Mouse (Mus musculus) adrenal gland, postnatal 14 days (tissue): ENCODE data around the gene Pld1. TPM values are rescaled to one million over a fixed set of nuclear protein-coding genes. Genes with fewer than 3 reads are reported as not detected.
"Not testable (repeated sequence)": the region's sequence is repeated elsewhere in the genome, so short reads cannot be mapped to it uniquely, and the experiment has no call there.

Experiments used
- DNase-seq: peaks from one replicate; pipeline ENCODE4 v3.0.0; 2021; ENCODE audit warnings: mixed read lengths
- total RNA-seq: library from RNA; stranded (reverse); gene quantifications from 2 replicates; pipeline ENCODE4 v1.2.3, GENCODE M21; 2021

The Pld1 gene
- total RNA-seq, 1 experiment from 2014 or later: 9.6 TPM

DNA sequence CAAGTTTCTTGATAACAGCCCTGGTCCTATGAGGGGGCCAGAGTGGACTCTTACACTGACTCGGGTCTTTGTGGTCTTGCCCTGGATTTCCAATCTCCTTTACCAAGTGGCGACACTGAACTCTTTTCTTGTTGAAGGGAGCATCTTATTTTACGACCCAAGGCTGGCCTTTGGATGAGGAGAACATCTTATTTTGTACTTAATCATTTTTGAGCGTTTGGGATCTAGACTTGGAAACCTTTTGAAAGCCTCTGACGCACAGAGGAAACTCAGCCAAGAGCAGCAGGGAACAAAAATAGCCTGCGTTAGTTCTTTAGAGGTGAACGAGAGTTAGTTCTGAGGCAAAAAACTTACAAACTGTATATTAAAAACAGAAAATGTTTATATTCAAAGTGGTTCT is 4.5 kb downstream of the Pld1 start:
- no peak for DNase-seq

DNA sequence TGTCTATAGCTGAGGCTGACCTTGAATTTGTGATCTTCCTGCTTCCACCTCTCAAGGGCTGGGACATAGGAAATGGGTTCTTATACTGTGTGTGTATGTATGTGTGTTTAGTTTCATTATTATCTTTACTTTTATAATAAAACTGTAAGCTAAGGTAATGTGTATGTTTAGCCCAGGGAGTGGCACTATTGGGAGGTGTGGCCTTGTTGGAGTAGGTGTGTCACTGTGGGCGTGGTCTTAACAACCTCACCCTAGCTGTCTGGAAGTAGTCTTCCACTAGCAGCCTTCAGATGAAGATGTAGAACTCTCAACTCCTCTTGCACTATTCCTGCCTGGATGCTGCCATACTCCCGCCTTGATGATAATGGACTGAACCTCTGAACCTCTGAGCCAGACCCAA is 6.9 kb downstream of the Pld1 start:
- not testable (repeated sequence) for DNase-seq

DNA sequence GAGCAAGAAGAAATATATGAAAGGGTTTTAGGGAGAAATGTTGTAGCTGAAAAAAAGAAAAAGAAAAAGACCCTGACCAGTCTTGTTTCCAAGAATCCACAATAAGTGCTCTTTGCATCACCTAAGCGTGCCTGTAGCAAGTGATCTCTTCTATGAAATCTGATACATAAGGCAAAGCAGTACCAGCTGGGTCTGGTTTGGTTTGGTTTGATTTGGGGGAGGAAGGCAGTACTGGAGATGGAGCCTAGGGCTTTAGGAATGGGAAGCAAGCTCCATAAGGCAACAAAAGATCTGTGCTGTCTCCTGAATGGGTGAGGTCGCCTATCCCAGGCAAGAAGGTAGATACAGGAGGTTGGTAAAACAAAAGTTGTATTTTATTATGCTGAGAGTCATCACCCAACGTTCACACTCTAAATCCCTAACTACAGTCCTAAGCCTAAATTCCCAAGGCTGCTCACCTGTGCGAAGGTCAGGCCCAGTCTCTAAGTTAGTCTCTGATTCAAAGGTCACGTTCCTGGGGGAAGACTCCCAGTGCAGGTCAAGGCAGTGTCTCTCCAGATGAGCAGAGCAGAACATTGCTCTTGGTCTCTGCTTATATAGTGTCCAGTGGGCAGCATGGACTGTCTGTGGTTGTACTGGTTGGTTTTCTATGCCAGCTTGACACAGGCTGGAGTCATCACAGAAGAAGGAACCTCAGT is 10.8 kb downstream of the Pld1 start:
- no peak for DNase-seq

DNA sequence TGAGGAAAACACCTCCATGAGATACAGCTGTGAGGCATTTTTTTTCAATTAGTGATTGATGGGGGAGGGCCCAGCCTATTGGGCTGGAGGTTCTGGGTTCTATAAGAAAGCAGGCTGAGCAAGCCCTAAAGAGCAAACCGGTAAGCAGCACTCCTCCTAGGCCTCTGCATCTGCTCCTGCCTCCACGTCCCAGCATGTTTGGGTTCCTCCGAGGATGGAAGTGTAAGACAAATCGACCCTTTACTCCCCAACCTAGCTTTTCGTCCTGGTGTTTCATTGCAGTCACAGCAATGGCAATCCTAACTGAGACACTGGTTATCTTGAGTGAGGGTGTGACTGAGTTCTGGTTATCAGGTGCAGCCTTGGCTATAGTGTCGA is 11.4 kb downstream of the Pld1 start:
- no peak for DNase-seq

DNA sequence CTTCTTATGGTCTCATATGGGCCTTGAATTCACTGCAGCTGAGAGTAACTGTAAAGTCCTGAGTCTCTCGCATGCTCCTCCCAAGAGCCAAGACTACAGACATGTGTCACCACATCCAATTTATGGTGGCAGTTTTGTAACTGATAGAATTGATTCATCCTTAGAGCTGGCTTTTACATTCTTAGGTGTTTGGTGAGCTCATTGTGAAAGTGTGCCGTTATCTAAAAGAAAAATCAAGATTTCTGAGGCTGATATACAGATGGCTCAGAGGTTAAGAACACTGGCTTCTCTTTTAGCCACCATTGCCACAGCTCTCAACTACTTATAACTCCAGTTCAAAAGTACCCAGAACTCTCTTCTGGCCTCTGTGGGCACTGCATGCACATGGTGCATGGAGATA is 12.2 kb downstream of the Pld1 start:
- DNase-seq: no peak

DNA sequence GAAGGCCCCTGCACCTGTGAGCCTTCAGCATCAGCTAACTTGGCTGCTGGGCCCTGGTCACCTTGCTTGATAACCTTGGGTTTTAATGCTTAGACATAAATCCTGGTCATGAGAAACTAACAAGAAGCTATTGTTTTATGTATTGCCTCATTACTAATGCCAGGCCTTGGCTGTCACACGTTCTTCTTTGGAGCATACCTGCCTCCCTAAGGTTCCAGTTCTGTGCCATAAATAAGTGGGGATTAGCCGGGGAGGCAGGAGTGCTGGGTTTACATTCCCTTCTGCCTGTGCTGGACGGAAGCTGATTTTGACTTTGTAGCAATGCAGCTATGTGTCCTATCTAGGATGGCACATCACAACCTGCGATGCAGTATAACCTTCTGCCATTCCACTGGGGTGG is 13.2 kb downstream of the Pld1 start:
- DNase-seq: no peak

DNA sequence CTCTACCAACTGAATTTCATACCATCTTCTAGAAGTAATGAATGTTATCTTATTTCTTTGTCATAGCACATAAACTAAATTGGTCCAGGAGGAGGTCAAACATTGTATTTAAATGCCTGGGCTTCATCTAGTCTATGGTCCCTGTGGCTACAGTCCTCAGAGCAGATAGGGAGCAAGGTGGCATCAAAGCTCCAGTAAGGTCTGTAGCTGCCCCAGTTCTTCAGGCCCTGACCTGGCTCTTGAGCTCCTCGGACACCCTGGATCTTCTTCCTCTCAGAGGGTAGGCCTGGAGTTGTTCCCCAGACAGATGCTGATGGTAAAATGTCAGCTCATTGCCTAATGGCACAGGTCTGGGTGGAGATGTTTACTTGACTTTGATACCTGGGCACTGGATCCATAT is 17.5 kb downstream of the Pld1 start:
- no peak for DNase-seq

DNA sequence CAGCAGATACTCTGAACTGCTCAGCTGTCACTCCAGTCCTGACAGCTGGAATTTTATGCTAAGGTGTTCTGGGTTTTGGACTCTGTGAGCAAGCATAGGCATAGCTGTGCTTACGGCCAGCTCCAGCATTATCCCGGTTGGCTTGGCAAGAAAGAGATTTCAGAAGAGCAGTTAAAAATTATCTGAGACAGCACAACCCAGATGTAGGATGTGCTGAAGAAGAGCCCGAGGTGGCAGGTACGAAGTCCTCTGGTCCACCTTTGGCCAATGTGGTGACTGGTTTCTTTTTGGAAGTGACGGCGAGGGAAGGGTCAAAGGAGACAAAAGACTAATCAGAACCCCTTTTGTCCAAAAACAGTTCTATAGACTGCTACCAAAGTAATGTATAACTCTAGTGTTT is 20.7 kb downstream of the Pld1 start:
- no peak for DNase-seq

DNA sequence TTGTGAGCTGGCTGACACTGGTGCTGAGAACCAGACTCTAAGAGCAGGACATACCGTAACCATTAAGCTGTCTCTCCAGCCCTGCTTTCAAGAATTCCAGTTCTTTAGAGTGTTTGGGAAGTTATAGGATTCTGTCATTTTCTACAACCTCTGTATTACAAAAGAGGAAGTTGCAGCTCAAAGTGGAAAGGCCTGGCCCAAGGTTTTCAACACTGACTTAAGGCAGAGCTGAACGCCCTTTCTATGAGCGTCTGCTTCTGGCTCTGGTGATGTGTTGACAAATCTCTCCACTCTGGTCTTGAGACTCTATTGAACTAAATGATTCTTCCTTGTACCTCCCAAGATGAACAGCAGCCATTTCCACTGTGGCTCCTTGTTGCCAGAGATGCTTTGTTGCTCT is 22.7 kb downstream of the Pld1 start:
- no peak for DNase-seq

DNA sequence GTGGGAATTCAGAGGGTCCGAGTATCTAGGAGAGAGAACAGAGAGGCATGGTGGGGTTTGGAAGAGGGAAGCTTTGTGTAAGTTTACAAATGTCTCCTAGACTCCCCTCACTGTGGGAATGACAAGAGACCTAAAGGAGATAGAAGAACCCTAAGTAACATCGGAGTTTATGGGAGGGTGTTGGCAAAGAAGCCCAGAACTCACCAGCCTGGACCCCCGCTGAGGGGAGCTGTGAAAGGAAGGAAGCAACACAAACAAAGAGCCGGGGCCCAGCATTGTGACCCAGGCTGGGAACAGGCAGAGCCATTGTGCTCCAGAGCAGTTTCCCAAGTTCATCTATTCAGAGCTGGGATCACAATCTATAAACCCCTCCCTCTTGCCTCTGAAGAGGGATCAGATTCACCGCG is 25.3 kb downstream of the Pld1 start:
- DNase-seq: no peak

DNA sequence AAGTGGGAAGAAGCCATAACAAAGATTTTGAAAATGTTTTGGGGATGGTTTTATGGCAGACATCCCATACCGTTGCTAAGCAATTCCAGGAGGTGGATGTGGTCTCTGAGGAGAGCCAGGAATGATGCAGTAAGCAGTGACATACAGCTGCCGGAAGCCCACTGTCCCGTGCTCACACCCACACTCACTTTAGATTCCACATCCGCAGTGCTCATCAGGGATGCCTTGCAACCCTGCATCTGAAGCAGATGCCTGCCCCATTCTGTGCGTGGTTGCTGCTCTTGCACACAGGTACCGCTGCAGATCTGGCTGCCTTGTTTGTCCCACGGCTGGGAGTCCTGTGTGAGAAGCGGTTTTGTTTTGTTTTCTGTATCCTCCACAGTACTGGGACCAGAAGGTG is 30.2 kb downstream of the Pld1 start:
- no peak for DNase-seq

DNA sequence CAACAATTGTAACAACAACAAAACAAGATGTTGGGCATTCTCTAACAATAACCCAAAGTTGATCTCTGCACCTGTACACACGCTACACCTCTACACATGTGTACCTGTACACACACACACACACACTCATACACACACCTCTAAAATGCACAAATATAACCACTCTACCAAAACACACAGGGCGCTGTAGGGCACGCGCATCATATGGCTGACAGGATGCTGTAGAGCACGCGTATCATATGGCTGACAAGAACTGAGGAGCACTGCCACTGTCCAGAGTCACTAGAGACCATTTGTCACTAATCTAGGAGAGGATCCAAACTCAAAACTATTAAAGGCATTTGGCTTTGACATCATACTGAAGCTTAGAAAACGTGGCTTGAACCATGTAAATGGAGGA is 35.4 kb downstream of the Pld1 start:
- DNase-seq: no peak

DNA sequence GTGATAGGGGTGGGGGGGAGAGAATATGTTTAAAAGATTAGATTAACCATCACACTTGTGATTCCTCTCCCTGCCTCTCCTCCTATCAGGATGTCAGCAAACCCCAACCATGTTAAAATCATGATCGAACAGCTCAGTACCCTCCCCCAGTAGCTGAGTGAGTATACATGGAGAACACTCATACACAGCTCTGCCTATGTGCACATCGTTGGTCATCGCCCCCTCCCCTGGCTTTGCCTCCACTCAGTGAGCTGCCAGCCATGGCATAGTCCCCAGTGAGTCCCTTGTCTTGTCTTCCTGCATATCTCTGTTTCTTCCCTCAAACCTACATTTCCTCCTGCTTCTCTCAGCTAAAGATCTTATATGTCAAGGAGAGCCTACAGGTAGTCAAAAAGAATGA is 36.5 kb downstream of the Pld1 start:
- DNase-seq: no peak

DNA sequence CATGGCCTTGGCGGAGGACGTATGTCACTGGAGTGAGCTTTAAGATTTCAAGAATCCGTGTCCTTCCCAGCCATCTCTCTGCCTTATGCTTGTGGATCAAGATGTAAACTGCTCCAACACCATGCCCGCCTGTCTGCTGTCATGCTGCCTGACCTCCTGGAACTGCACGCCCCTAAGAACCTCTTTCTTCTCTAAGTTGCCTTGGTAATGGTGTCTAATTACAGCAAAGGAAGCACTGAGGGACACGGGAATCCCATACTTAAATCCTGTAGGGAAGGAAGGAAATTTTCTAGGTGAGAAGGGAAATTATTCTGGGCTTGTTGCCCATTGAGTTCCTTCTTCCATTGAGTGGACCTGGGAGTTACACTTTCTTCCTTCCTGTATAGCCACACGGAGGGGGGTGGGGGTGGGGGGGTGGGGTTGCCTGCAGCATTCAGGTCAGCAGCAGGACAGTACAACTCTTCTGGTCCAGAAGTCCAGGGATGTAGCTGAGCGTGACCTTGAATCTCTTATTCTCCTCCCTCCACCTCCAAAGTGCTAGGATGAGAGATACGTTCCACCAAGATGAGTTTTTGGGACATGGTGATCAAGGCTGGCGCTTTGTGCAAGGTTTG is 38.5 kb downstream of the Pld1 start:
- no peak for DNase-seq

DNA sequence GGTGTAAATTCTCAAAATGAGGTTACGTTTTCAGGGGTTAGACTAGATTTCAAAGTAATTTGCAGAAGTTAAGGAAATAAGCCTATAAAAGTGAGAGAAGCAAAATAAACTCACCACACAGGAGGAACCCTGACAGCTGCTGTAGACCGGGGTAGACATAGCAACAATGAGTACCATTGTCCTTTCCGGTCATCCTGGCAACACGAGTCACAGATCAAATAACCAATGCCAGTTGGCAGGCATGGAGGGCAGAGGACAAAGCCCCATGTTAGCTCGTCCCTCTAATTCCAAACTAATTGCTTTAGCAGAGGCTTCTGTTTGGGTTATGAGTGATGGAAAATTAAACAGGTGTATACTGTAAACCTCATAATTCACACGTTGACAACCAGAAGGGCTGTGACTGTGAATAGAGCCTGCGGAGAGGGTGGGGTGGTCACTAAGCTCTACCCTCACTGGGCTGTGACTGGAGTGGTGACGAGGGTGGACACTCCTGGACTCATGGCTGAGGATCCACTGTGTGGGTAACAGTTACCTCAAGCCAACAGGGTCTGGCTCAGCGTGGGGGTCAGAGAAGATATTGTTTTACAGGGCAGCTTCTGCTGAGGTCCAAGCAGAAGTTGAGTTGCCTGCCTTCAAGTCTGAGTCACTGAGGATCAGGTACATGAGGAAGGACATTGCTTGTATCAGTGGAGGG is 39.7 kb downstream of the Pld1 start:
- no peak for DNase-seq

DNA sequence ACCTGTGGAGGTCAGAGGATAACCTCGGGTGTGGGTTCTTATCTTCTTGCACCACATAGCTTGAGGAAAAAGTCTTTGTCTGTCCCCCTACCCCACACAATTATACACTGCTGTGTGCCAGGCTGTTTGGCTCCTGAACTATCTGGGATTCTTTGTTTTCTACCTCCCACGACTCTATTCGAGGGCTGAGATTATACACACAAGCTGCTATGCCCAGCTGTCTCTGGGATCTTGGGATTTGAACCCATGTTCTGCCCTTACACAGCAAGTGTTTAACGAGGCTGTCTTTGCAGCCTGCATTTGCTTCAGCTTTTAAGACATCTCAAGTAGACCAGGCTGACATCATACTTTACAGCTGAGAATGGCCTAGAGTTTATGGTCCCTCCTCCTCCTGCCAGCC is 43.1 kb downstream of the Pld1 start:
- DNase-seq: no peak

DNA sequence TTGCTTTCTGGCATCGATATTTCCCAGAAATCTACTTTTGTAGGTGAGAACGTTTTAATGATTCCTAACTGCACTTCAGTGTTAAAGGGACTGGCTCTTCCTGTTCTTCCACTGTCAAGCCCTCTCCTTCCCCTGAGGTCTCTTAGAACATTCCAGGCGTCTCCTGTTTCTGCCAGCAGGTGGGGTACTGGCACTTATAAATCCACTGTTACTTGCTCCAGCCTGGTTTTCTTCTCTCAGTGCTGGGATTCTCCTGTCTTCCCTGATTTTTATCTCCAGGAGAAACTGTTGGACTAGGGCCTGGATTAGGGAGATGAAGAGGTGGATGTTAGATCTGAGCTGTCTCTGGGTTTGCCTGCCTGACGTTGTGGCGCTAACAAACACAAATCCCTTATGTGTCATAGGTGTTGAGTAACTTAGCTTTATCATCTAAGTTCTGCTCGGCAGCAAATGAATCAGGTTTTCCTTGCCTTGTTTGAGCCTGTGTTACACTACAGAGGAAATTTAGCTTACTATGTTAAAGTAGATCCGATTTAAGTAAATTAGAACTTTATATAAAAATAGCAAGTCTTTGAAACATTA is 44.0 kb downstream of the Pld1 start:
- peak; percentile 68 for DNase-seq

DNA sequence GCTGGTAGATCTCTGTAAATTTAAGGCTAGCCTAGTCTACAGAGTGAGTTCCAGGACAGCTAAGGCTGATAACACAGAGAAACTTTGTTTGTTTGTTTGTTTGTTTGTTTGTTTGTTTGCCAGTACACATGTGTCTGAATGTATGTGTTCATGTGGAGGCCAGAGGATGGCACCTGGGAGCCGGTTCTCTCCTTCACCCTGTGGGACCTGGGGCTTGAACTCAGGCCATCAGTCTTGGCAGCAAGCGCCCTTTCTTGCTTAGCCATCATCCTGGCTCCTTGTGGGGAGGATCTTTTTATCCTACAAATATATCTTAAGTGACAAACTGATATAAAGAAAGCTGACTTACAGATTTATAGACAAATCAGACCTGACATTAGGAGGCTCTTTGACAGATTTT is 44.8 kb downstream of the Pld1 start:
- DNase-seq: no peak

DNA sequence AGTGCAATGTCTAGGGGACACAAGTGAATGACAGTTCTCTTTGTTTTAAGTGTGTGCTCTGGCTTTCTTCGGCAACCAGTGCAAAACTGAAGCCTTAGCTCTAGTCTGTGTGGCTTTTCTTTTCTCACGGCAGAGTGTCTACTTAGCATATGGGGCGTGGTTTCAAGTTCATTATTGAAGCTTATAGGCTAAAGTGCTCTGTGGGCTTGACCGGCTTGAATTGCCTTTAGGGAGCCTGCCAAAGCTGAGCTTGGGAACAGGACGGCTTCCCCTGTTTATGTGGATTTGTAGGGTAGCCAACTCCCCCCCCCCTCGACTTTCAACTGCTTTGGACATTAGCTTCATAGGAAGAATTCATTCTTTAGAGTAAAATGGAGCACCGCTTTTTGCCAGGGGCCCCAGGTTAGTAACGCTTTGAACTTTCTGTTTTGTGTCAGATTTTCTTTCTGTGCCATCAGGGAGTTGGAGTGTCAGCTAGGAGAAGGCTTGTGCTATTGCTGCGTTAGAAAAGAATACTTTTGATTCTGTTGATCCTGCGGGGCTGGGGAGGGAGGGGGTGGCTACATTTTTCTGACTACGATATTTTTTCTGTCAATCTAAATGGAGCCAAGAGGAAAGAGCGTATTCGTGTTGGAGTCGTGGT is 45.6 kb downstream of the Pld1 start:
- peak; percentile 78 for DNase-seq

DNA sequence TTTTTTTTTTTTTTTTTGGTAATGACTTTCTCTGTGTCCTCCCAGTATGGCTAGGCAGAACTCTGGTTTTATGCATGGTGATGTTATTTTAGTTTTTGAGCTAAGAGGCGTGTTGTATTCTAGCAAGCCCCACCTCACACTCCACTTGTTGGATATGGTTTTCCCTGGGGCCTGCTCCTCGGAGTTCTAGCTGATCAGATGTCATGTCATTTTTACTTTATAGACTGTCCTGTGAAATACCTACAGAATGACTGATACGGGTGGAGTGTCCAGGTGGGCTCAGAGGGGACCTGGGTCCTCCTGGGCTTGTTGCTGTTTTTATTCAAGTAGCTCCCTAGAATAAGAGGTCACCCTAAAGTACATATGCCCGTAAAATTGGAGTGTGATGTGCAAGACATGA is 46.1 kb downstream of the Pld1 start:
- no peak for DNase-seq

DNA sequence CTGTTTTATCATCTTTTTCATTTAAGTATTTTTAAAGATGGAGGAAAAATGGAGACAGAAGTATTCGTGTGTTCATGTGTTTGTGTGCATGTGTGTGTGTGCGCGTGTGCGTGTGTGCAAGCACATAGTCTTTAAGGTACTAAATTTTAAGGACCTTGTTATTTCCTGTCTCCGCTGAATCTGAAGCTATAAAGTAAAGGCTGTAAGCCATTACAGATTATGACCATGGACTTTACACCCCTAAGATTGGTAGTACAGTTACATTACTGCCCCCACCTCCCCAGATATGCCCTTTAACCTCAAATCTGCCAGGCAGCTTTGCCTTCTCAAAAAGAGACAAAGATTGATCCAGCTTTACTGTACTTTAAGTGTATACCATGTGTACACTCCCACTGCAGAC is 46.8 kb downstream of the Pld1 start:
- no peak for DNase-seq

DNA sequence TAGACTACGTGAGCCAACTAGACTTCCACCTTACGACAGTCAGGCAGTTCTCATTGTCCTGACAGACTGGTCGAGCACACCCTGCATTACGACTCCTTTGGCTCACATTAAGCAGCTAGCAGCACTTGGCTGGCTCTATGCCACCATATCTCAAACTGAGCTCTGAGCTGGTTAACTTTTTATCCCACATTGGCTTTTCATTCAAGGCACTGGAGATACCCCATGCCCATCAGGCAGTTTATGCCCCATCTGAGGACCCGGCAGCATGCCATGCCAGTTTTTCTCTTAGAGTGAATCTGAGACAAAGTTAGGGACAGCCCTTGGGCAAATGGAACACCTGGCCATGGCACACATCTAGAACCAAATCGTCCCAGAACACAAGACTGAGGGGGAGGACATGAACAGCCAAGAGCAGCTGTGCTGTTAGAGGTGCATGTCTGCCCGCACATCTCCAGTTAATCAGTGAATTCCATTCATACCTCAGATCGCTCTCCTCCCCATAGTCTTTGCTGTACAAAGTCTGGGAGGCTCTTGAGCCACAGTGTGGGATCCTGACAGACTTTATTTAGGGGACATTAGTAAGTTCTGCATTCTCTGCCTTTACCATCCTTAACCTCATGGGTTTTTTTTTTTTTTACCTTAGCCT is 49.5 kb downstream of the Pld1 start:
- DNase-seq: no peak
